Mouse (Mus musculus): ENCODE results near the gene Cldn3. TPM values are rescaled to one million over a fixed set of nuclear protein-coding genes. Genes with fewer than 3 reads are reported as not detected.
A peak's percentile ranks its signal among the peaks of the same experiment; 100 is the strongest.

Cldn3 gene
- total RNA-seq, 2 experiments from 2014 or later = not detected

- no peak; the same call in 1 of the 2 replicates for ATAC-seq (replicated peaks; ENCODE audit: poor library complexity)
Observed at GRCm38 (mm10) chr5:135000751-135001150, 14.7 kb downstream of the Cldn3 start.

- ATAC-seq (replicated peaks; ENCODE audit: poor library complexity) = peak; percentile 93
Observed at GRCm38 (mm10) chr5:135001309-135001708, 15.3 kb downstream of the Cldn3 start.

- no peak for ATAC-seq (replicated peaks; ENCODE audit: poor library complexity)
Observed at GRCm38 (mm10) chr5:135002151-135002550, 16.1 kb downstream of the Cldn3 start.

GRCm38 (mm10) chr5:135007802-135008571 is 22.0 kb downstream of the Cldn3 start:
- ATAC-seq (replicated peaks; ENCODE audit: poor library complexity) = no peak

- ATAC-seq (replicated peaks; ENCODE audit: poor library complexity) = peak; percentile 68
Observed at GRCm38 (mm10) chr5:135008671-135009589, 22.9 kb downstream of the Cldn3 start, which contains the start of gene Abhd11. Gene Abhd11 (plus strand): TSS chr5:135009152.

- peak; percentile 42 for ATAC-seq (replicated peaks; ENCODE audit: poor library complexity)
Observed at GRCm38 (mm10) chr5:135009590-135010319, 23.7 kb downstream of the Cldn3 start.

GRCm38 (mm10) chr5:135010320-135010709 is 24.3 kb downstream of the Cldn3 start:
- no peak for ATAC-seq (replicated peaks; ENCODE audit: poor library complexity)

GRCm38 (mm10) chr5:135010841-135011743 is 25.1 kb downstream of the Cldn3 start:
- ATAC-seq (replicated peaks; ENCODE audit: poor library complexity) = no peak

- no peak for ATAC-seq (replicated peaks; ENCODE audit: poor library complexity)
Observed at GRCm38 (mm10) chr5:135011809-135012613, 26.0 kb downstream of the Cldn3 start.

- 0 out of 2 replicates have a peak, but pooled peaks have one; percentile 10 for ATAC-seq (replicated peaks; ENCODE audit: poor library complexity)
Observed at GRCm38 (mm10) chr5:135012671-135013441, 26.8 kb downstream of the Cldn3 start.

GRCm38 (mm10) chr5:135015497-135015896 is 29.5 kb downstream of the Cldn3 start:
- peak; percentile 85 for ATAC-seq (replicated peaks; ENCODE audit: poor library complexity)

- no peak for ATAC-seq (replicated peaks; ENCODE audit: poor library complexity)
Observed at GRCm38 (mm10) chr5:135016224-135016759, 30.3 kb downstream of the Cldn3 start.

GRCm38 (mm10) chr5:135021814-135022213 is 35.8 kb downstream of the Cldn3 start:
- no peak for ATAC-seq (replicated peaks; ENCODE audit: poor library complexity)

GRCm38 (mm10) chr5:135023344-135024173 is 37.5 kb downstream of the Cldn3 start, which contains the start of gene Stx1a:
Gene Stx1a (plus strand): TSS chr5:135023482.
- ATAC-seq (replicated peaks; ENCODE audit: poor library complexity) = peak; percentile 83

GRCm38 (mm10) chr5:135024665-135025224 is 38.7 kb downstream of the Cldn3 start:
- ATAC-seq (replicated peaks; ENCODE audit: poor library complexity) = peak; percentile 23; the same call in 1 of the 2 replicates

GRCm38 (mm10) chr5:135025899-135026298 is 39.9 kb downstream of the Cldn3 start:
- no peak for ATAC-seq (replicated peaks; ENCODE audit: poor library complexity)
